Mouse (Mus musculus): Measurements from ENCODE around the gene Pomt2.

DNA sequence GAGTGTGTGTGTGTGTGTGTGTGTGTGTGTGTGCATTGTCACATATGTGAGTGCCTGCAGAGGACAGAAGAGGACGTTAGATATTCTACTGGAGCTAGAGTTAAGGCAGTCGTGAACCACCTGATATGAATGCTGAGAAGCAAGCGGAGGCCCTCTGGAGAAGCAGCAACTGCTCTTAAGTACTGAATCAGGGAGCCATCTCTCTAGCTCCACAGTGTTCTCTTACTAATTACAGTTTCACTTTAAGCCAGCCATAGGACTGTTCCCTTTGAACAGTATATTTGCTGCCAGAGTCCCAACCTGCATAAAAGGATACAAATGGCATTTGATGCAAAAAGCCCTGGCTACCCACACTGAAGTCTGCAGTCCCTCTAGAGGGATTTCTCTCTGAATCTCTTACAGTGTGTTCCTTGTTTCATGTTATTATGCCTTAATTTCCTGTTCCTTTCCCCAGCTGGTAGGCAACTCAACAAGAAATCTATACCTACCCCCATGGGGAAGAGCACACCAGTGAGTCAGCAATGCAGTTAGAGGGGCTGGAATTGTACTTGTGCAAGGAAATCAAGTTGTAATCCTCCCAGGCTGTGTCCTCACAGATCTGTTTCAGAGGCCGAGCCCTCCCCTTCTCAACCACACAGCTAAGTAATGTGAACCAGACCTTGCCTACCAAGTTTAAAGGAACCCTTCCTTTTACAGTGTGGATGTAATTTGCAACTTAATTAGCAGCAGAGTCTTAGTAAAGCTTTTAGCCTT, 27.6 kb upstream of the Pomt2 start:
- TF ChIP-seq CTCF (IDR thresholded peaks at IDR 0.05) (no peak), EP300 (IDR thresholded peaks at IDR 0.05) (no peak)

Measured in lung, postnatal 0 days (tissue).